Mouse (Mus musculus): Measurements from ENCODE around the gene Trappc3l.

GRCm38 (mm10) chr10:33998397-33998796, 39.0 kb upstream of the Trappc3l start:
- TF ChIP-seq GATA1 (IDR thresholded peaks at IDR 0.05; ENCODE audit: low read length) (no peak), TAL1 (IDR thresholded peaks at IDR 0.05; ENCODE audit: low read length) (no peak)

Data from erythroblast, embryonic 14.5 days (primary cell).